Mouse (Mus musculus): ENCODE measurements around the gene Unc79.

Unc79 gene

GRCm38 (mm10) chr12:103129395-103130248, 181.0 kb downstream of the Unc79 start:
- DNase-seq, result no peak

DNA sequence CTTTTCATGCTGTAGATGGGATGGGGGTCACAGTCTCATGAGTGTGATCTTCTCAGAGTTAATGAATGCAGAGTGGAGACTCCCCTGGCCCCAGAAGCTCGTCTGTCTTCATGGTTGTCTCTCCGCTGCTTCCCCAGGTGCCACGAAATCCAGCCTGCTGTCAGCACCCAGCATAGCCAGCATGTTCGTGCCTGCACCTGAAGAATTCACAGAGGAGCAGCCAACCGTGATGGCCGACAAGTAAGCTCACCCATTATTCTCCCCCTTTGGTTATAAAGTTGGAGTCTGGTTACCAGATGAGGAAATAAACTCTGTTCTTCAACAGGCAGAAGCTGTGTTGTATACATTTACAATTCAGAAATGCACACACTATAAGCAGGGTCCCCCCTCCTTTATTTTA, 182.8 kb downstream of the Unc79 start:
- no peak for DNase-seq

GRCm38 (mm10) chr12:103142550-103143010, 193.9 kb downstream of the Unc79 start:
- peak; percentile 2 for DNase-seq

GRCm38 (mm10) chr12:103143798-103144565, 195.3 kb downstream of the Unc79 start:
- DNase-seq, result peak; percentile 22

GRCm38 (mm10) chr12:103150247-103150646, 201.6 kb downstream of the Unc79 start:
- no peak for DNase-seq

GRCm38 (mm10) chr12:103154927-103155326, 206.3 kb downstream of the Unc79 start:
- no peak for DNase-seq

DNA sequence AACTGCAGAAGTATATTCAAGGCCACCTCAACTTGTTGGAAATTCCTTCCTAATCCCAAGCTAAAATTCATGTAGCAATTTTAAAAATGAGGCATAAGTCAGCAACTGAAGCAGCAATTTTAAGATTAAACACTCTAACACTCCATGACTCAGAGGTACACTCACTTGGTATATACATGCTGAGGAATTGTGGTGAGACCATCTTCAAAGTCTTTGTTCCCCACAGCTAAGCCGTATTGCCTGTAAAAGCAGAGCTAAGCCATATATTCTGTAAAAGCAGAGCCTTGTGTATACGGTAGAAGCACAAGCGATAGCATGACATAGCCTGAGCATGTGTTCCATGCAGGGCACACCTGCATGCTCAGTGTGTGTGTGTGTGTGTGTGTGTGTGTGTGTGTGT, 206.7 kb downstream of the Unc79 start:
- no peak for DNase-seq

GRCm38 (mm10) chr12:103157129-103157910, 208.7 kb downstream of the Unc79 start:
- no peak for DNase-seq

- no peak for DNase-seq
These were observed 210.4 kb downstream of the Unc79 start for GRCm38 (mm10) chr12:103159016-103159415.

- no peak for DNase-seq
These were observed 212.1 kb downstream of the Unc79 start for GRCm38 (mm10) chr12:103160721-103161120.

DNA sequence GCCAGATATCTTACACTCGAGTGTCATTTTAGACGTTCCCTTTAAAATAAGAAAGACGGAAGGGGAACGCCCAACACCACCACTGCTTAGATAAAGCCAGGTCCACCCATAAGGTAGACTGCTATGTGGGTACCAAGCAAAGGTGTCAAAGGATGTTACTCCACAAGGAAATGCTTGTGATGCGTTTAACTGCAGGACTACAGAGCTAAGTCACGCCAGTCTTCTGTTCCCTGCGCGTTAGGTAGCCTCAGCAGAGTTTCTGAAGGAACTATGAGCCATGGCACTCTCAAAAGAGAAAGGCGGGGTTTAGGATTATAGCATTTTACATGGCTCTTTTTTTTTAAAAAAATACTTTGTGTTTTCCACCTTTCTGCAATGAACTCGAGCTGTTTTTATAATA, 214.9 kb downstream of the Unc79 start:
- no peak for DNase-seq

GRCm38 (mm10) chr12:103164101-103165030, 215.7 kb downstream of the Unc79 start:
- DNase-seq, result no peak

- no peak for DNase-seq
These were observed 220.2 kb downstream of the Unc79 start for GRCm38 (mm10) chr12:103168892-103169291.

DNA sequence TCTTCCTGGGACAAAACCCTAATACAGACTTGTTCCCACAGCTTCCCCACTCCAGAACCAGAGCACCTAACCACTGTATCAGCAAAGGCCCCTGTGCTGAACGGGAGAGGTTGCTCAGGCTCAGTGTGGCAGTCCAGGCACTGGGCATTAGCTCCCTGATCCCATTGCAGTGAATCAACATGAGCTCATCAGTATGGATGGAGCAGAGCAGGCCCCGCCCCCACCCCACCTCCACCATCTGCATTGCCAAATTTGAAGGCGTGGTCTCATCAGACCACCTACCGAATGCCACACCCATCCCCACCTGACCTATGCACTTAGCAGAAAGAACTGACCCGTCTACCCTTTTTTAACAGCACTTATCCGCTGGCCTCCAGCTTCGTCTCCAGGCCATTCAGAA, 234.4 kb downstream of the Unc79 start:
- DNase-seq, result no peak

- no peak for DNase-seq
These were observed 238.4 kb downstream of the Unc79 start for GRCm38 (mm10) chr12:103187020-103187419.

- no peak for DNase-seq
These were observed 239.6 kb downstream of the Unc79 start for GRCm38 (mm10) chr12:103188223-103188622.

DNA sequence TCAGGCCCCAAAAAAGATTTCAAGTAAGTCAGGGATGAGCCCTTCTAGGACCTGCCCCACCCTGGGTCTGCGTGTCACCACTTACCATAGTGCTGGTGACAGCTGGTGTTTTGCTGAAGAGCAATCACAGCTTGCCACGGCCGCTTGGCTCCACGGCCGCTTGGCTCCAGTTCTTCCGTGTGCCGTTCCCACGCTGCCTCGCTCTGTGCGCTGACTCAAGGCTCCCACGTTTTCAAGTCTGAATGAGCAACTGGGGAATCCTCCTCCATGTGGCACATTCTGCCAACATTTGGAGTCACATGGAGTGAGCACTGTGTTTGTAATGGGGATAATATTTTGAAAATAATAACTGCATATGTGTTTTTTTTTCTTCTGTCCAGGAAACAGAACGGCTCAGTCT, 241.1 kb downstream of the Unc79 start:
- DNase-seq, result no peak

GRCm38 (mm10) chr12:103192996-103193395, 244.3 kb downstream of the Unc79 start:
- no peak for DNase-seq

- DNase-seq, result no peak
These were observed 254.2 kb downstream of the Unc79 start for GRCm38 (mm10) chr12:103202592-103203544.

- DNase-seq, result no peak
These were observed 256.9 kb downstream of the Unc79 start for GRCm38 (mm10) chr12:103205561-103205960.

GRCm38 (mm10) chr12:103209581-103209980, 260.9 kb downstream of the Unc79 start:
- DNase-seq, result no peak

All from thymus, postnatal 25 days (tissue).